Mouse (Mus musculus) T-helper 1 cell (primary cell): Measurements from ENCODE around the gene Spcs1.

Source experiments
- in situ Hi-C: fragments of 300-600 bp; cut with MboI, MseI; formaldehyde crosslinking; loops from one replicate; pipeline ENCODE4 v1.15.1; 2025; ENCODE audit warnings: high pct_unique_total_duplicates

Gene Spcs1

GRCm38 (mm10) chr14:30951154-30951825 is 50.2 kb downstream of the Spcs1 start, which contains the start of gene Nek4:
TSS of gene Nek4 (plus strand) at chr14:30951377.
- in situ Hi-C loops: no loop called here

DNA sequence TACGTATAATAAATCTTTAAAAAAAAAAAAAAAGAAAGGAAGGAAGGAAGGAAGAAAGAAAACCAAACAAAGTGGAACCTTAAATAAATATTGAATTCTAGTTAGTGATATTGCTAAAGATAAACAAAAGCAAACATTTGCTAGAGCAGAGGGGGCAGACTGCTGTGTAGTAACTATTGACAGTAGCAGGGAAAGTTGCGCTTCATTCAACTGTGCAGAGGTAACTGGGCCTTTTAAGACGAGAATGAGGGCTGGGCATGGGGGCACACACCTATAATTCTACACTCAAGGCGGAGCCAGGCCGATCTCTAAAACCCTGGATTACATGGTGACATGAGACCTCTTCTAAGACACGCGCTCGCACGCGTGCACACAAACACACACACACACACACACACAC is 51.5 kb downstream of the Spcs1 start:
- in situ Hi-C loops: no loop called here
